Mouse (Mus musculus): ENCODE measurements around the gene Wnk4.

- TF ChIP-seq CTCF (IDR thresholded peaks at IDR 0.05; ENCODE audit: control insufficient read depth, insufficient read depth, insufficient replicate concordance, low read depth, low read length): no peak
- TF ChIP-seq POLR2A (IDR thresholded peaks at IDR 0.05; ENCODE audit: control insufficient read depth, low read depth, low read length): no peak
Observed at GRCm38 (mm10) chr11:101291231-101291630, 30.9 kb downstream of the Wnk4 start.

All from testis, adult 2 months (tissue).